Mouse (Mus musculus): ENCODE results near the gene Tbc1d22a.

The Tbc1d22a gene

DNA sequence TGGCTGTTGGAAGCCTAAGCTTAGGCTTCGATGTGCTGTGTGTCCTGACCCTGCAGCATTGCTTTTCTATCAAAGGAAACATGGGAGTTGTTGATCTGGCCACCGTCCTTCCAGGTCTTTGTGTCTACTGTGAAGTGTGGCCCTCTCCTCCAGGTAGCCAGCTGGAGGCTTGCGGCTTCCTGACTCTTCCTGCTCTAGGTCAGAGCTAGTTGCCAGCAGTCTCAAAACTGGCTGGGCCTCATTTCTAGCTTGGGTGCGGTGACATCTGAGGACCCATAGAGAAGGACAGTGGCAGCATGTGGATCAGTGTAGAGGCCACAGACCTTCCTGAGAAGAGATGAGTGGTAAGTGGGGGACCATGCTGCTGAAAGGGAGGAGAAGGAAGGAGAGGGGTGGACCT, 120.0 kb downstream of the Tbc1d22a start:
- DNase-seq (ENCODE audit: low spot score in 2 of 2): no peak

DNA sequence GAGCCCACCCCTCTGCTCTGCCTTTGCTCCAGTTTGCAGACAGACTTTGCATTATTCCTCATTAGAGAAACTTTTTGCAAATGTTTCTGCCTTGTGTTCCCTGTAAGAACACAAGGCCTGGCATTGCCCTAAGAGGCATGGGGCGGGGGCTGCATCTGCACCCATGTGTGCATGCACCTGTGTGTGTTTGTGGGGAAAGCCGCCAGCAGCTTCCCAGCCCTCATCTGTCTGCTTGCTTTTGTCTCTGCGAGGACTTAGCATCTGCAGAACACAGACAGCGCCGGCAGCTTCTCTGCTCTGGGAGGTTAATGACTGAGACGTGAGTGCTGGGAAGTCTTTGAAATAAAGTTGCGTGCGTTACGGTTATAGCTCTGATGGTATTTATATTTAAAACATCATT, 120.5 kb downstream of the Tbc1d22a start:
- no peak for DNase-seq (ENCODE audit: low spot score in 2 of 2)

GRCm38 (mm10) chr15:86335781-86336180, 121.5 kb downstream of the Tbc1d22a start:
- DNase-seq (ENCODE audit: low spot score in 2 of 2): no peak

DNA sequence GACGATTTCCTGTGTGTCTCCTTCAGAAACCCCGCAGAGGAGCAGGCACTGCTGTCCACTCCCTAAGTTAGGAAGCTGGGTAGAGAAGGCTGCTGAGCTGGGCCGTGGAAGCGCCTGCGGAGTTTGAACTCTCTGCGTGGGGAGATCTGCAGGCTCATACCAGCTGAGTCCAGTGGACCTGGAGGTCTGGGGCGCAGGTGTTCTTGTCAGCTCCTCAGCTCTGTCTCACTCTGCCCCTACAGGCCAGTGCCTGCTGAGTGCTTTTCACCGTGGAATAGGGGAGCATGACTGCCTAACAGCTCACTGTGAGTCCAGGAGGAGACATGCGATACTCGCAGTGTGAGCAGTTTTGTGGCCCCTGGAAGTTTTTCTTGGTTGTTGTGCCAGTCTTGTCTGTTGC, 123.5 kb downstream of the Tbc1d22a start:
- no peak for DNase-seq (ENCODE audit: low spot score in 2 of 2)

- DNase-seq (ENCODE audit: low spot score in 2 of 2): no peak
Measured at GRCm38 (mm10) chr15:86339736-86340135, 125.5 kb downstream of the Tbc1d22a start.

GRCm38 (mm10) chr15:86340766-86341165, 126.5 kb downstream of the Tbc1d22a start:
- no peak for DNase-seq (ENCODE audit: low spot score in 2 of 2)

DNA sequence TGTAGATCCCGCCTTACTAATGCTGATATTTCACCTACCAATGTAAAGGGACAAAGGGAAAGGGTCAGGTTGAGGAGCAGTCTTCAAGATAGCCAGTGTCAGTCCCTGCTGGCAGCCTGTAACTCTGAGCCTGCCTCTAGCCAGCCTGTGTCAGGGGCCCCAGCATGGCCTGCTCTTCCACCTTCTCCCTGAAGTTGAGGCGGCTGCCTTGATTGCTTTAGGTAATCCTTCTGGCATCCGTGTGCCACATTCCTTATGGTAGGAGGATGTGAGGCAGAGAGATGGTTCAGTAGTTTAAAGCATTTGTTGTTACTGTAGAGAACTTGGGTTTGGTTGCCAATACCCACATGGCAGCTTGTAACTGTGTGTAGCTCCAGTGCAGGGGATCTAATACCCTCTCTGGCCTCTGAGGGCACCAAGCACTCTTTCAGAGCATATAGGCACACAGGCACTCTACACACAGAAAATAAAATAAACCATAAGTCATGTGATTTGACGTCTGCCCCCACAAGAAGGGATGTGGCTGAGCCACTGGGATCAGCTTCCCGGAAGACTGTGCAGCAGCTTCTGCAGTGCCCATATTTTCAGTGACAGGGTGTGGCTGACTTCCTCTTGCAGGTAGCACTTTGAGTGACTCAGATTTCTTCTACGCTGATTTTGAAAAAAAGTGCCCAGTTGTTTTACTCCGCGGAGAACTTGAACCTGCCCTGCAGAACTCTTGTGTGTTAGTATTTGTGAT, 128.5 kb downstream of the Tbc1d22a start:
- DNase-seq (ENCODE audit: low spot score in 2 of 2): peak; percentile 32 to 44

GRCm38 (mm10) chr15:86344906-86345331, 130.7 kb downstream of the Tbc1d22a start:
- DNase-seq (ENCODE audit: low spot score in 2 of 2): peak in 1 of 2 experiments; percentile 10

GRCm38 (mm10) chr15:86345907-86346306, 131.6 kb downstream of the Tbc1d22a start:
- peak; percentile 36 to 37 for DNase-seq (ENCODE audit: low spot score in 2 of 2)

- DNase-seq (ENCODE audit: low spot score in 2 of 2): no peak
Measured at GRCm38 (mm10) chr15:86346606-86347005, 132.3 kb downstream of the Tbc1d22a start.

DNA sequence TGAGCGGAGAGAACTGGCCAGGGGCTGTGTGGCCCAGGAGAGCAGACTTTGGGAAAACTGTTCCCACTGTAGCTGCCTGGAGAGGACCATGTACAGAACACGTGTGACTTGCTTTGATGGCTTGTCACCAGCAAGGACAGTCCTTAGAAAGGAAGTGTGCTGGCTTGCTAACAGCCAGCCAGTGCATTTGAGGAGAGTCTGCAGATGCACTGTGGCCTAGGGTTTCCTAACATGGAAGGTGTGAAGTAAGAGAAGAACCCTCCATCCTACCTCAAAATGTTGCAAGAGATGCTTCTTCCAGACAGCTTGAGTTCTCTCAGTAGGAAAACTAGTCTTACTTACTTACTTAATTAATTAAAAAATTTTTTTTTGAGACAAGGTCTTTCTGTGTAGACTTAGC, 140.7 kb downstream of the Tbc1d22a start:
- no peak for DNase-seq (ENCODE audit: low spot score in 2 of 2)

- no peak for DNase-seq (ENCODE audit: low spot score in 2 of 2)
Measured at GRCm38 (mm10) chr15:86355857-86356256, 141.6 kb downstream of the Tbc1d22a start.

GRCm38 (mm10) chr15:86360376-86360775, 146.1 kb downstream of the Tbc1d22a start:
- DNase-seq (ENCODE audit: low spot score in 2 of 2): no peak

- DNase-seq (ENCODE audit: low spot score in 2 of 2): peak in 1 of 2 experiments; percentile 14
Measured at GRCm38 (mm10) chr15:86362306-86363150, 148.3 kb downstream of the Tbc1d22a start.

DNA sequence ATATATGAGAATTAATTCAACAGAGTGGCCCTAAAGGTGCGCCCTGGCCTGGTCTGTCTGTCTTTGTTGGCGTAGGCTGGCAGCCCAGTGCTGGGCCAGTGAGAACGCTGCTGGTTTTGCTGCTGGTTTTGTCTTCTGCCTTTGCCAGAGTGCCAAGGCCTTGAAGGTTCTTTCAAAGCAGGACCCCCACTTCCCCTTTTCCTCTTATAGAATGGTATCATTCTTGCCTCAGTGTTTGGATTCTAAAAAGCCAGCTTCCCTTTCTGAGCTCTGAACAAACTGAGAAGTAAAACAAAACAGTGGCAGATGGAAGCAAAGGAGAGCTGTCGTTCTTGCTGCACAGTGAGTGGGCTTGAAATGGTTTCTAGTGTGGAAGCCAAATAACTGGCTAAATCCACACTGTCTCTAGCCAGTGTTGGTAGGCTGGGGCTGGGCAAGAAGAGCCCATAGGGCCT, 149.6 kb downstream of the Tbc1d22a start:
- peak in 1 of 2 experiments; percentile 14 for DNase-seq (ENCODE audit: low spot score in 2 of 2)

DNA sequence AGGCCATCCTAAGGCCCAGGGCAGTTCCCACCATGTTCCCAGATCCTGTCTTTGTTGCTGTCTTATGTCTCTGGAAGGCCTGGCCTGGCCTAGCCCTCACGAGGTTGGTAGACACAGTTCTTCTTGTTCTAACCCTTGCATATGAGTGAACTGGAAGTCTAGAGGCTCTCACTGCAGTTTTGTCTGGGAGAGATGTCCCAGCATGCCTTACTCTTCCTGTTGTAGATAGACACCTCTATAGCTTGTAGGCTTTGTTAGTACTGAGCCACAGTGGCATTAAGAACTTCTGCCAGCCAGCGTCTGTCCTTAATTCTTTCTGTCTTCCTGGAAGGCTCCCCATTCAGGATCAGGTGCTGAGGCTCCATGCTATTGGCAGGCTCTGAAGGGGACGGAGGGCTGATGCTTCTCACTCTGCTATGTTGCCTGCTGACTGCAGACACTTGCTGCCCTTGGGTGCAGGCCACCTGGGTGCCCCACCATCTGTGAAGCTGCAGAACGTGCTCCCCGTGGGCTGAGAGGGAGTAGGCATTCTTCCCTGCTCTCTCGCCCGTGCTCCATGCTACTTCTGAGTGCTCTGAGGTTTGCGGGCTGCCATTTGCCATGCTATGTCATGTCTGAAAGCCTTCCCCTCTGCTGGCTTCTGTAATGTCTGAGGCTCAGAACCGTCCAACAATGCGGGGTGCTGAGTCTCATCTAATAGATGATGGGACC, 150.8 kb downstream of the Tbc1d22a start:
- no peak for DNase-seq (ENCODE audit: low spot score in 2 of 2)

GRCm38 (mm10) chr15:86366726-86367125, 152.5 kb downstream of the Tbc1d22a start:
- no peak for DNase-seq (ENCODE audit: low spot score in 2 of 2)

DNA sequence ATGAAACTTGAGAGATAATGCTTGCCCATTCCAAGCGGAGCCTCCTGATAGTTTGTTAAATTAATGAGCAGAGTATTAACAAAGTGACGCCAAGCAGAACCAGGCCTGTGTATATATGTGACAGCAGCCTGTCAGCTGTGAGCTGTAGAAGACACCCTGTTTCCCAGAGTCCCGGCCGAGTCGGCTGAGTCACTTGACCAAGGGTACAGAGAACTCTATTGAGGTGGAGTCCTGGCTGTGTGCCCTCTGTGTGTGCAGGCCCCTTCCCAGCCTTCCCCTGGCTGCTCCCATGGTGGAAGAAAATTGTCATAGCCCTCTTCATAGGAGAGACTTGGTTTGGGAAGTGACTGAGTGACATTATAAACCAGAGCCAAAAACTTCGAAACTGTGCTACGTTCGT, 153.0 kb downstream of the Tbc1d22a start:
- no peak for DNase-seq (ENCODE audit: low spot score in 2 of 2)

DNA sequence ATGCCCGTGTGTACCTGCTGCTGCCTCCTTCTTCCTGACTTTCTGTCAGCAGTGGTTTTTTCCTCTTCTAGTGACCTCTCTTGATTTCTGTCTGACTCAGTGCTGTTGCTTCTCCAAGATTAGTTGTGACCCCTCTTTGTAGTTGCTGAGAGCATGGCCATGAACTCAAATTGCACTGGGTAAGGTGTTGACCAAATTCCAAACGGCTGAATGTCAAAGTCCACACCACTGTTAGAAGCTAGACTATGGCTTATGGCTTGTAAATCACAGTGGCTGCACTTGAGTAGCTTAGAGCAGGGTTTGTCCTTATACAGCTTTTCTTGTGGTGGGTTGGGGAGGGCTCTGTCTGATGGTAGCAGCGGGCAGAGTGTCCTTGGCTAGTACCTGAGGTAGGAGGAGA, 156.6 kb downstream of the Tbc1d22a start:
- DNase-seq (ENCODE audit: low spot score in 2 of 2): no peak

DNA sequence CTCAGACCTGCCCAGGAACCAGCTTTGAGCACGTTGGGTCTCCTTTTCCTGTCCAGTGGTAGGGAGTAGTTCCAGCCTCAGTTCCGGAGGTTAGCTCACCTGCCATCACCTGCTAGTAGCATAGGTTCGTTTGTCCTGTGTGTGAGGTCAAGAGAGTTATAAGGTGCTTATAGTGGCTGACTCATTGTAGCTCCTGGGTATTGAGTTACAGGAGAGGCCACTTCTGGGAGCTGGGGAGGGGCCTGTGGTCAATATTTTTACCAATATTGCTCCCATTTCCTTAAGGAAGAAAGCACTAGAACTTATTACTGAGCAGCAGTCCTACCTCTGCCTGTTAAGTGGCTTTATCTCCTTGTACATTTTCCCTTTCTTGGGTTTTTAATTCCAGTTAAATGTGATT, 161.0 kb downstream of the Tbc1d22a start:
- DNase-seq (ENCODE audit: low spot score in 2 of 2): no peak

DNA sequence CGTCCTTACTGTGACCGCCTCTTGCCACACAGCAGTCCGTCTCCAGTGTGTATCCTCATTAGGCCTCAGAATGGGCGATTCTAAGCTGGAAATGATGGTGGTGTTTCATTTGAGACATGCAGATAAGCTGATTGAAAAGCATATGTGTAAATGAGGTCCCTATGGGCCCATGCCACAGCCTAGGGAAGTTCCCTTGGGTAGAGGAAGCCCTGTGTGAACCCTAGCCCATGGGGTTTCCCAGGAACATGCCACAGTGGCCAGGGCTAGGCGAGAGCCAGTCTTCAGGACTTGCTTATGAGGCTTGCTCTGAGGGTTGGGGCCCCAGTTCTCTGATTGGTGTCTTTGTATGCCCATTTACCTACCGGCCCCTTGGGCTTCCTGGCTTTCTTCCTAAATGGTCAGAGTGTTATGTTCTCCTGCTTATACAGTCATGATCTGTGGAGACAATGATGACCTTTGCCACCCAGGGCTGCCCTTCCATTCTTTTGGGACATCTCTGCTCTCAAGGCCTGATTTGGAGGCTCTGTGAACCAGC, 161.7 kb downstream of the Tbc1d22a start:
- no peak for DNase-seq (ENCODE audit: low spot score in 2 of 2)

GRCm38 (mm10) chr15:86383278-86383677, 169.0 kb downstream of the Tbc1d22a start:
- DNase-seq (ENCODE audit: low spot score in 2 of 2): no peak
